Mouse (Mus musculus) intestine, embryonic 15.5 days (tissue): ENCODE data around the gene Bco2. TPM values are rescaled to one million over a fixed set of nuclear protein-coding genes. Genes with fewer than 3 reads are reported as not detected.
A peak's percentile ranks its signal among the peaks of the same experiment; 100 is the strongest.

ENCODE experiments used
- ATAC-seq: fragments of 200-750 bp; cut with Nextera tagmentation; 2 replicates; pipeline ENCODE4 v1.8.0; 2017; ENCODE audit warnings: moderate TSS enrichment, moderate library complexity
- H3K27ac ChIP-seq: fragments of 300-500 bp; sonication (generic); 2 replicates; pipeline ENCODE4 v1.5.1; 2015; ENCODE audit warnings: mild to moderate bottlenecking, inconsistent platforms
- H3K27me3 ChIP-seq: fragments of 300-500 bp; sonication (generic); replicated peaks from 2 replicates; pipeline ENCODE4 v1.6.1; 2015; ENCODE audit warnings: inconsistent platforms
- H3K36me3 ChIP-seq: fragments of 300-500 bp; sonication (generic); 2 replicates; pipeline ENCODE4 v1.6.1; 2015; ENCODE audit warnings: inconsistent platforms
- H3K4me1 ChIP-seq: fragments of 300-500 bp; sonication (generic); replicated peaks from 2 replicates; pipeline ENCODE4 v1.6.1; 2015; ENCODE audit warnings: inconsistent platforms
- H3K4me2 ChIP-seq: fragments of 300-500 bp; sonication (generic); replicated peaks from 2 replicates; pipeline ENCODE4 v1.6.1; 2015; ENCODE audit warnings: mild to moderate bottlenecking, inconsistent platforms
- H3K4me3 ChIP-seq: fragments of 300-500 bp; sonication (generic); replicated peaks from 2 replicates; pipeline ENCODE4 v1.5.1; 2015; ENCODE audit warnings: inconsistent platforms
- H3K9ac ChIP-seq: fragments of 300-500 bp; sonication (generic); 2 replicates; pipeline ENCODE4 v1.6.1; 2015; ENCODE audit warnings: inconsistent platforms
- H3K9me3 ChIP-seq: fragments of 300-500 bp; sonication (generic); 2 replicates; pipeline ENCODE4 v1.6.1; 2016; ENCODE audit warnings: inconsistent platforms
- WGBS: fragments of 180-500 bp; shearing (Covaris S2); methylation state at CpG from one replicate; pipeline ENCODE4 v1.1.7; 2015; 5-methylcytosine and 5-hydroxymethylcytosine counted together
- polyA plus RNA-seq: library from polyadenylated mRNA; unstranded; fragments of >200 nt; fragmentation: Nextera tagmentation; extraction: Ambion mirVana; gene quantifications from 2 replicates; pipeline ENCODE4 v1.2.1, GENCODE M21; 2015

Bco2 gene
- polyA plus RNA-seq, 1 experiment from 2014 or later: 3.4 TPM

DNA sequence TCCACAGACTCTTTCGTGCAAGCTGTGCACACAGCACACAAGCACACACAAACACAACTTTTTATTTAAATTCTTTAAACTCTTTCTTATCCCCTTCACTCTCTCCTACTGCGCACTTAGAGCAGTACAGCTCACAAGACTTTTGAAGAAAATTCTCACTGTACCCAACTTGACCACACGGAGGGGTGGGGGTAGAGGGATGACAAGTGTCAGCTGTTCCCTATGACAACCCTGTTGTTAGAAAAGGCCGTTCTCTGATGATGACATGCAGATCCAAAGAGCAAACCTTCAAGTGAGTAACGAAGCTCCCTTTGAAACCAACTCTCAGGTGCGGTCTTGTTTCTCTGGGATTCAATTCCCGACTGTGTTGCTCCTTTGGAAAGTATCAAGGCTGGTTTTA lies 27.1 kb downstream of the Bco2 start:
- peak overlapping the region; percentile 69 for H3K4me3 ChIP-seq
- H3K27ac ChIP-seq: no peak overlapping the region
- peak; percentile 34 for ATAC-seq
- H3K27me3 ChIP-seq: no peaks in the 10 kb centered on the region
- H3K9me3 ChIP-seq: no peaks in the 10 kb centered on the region
- H3K36me3 ChIP-seq: no peaks in the 10 kb centered on the region
- peaks cover 12% of the 10 kb centered on the region for H3K4me1 ChIP-seq
- H3K9ac ChIP-seq: peak overlapping the region; percentile 69
- H3K4me2 ChIP-seq: peak overlapping the region; percentile 62
- WGBS: 34% methylated on average over 7 of the region's 7 CpGs

DNA sequence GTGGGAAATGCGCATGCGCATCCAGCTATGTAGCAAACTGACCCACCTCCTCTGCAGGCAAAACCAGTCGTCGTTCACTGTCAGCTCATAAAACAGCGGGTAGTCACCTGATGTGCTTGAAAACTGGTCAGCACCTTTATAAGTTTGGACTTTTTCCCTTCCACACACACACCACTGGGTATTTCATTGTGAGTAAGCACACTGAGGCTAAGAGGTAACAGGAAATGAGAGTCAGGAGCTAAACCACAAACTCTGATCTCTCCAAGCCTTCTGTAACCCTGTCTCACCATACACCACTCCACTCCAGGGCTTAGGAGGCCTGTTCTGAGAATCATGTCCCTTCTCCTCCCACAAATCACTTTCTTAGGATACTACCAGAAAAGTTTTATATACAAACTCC lies 29.4 kb downstream of the Bco2 start:
- H3K4me1 ChIP-seq: peaks cover 12% of the 10 kb centered on the region
- no peaks in the 10 kb centered on the region for H3K36me3 ChIP-seq
- no peaks in the 10 kb centered on the region for H3K27me3 ChIP-seq
- no peak overlapping the region for H3K9ac ChIP-seq
- no peak overlapping the region for H3K27ac ChIP-seq
- H3K4me2 ChIP-seq: no peak overlapping the region
- H3K4me3 ChIP-seq: no peak overlapping the region
- no peaks in the 10 kb centered on the region for H3K9me3 ChIP-seq
- 72% methylated on average over 5 of the region's 5 CpGs for WGBS
- ATAC-seq: no peak

DNA sequence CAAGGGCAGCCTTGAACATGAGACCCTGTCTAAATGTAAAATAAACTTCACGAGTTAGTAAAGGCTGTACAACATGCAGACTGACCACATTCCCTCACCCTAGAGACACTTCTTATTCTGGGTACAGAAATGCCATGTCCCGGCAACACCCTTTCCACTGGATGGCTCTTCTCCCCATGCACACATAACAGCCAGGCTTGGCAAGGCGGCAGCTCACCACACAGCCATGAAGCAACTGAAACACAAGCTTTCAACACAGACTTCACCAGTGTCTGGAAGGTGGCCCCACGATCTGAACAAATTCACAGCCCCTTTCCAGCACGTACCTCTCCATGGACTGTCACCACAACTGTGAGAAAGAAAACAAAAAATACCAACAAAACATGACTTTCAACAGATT lies 30.0 kb downstream of the Bco2 start:
- ATAC-seq: no peak

DNA sequence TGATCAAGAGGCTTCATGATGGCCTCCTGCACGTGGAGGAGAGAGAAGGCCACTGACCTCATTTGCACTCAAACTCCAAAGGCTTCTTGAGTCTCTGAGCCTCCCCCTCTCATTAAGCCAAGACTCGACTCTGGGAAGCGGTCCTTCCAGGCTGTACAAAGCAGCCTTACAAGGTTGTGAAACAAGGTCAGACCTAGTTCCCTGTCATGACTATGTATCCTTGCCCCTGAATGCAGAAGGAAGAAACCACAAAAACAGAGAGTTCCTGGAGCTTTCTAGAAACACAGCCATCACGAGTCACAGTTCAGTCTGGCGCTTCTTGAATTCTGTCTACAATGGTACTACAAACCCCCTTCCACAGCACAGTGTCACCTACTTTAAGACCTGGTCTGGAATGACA lies 32.4 kb downstream of the Bco2 start:
- WGBS: 76% methylated on average over 5 of the region's 5 CpGs
- Histone ChIP-seq H3K27me3 (no peaks in the 10 kb centered on the region), H3K27ac (no peak overlapping the region), H3K4me3 (no peak overlapping the region), H3K9me3 (no peaks in the 10 kb centered on the region), H3K9ac (no peak overlapping the region), H3K4me1 (peaks cover 9% of the 10 kb centered on the region), H3K36me3 (no peaks in the 10 kb centered on the region), H3K4me2 (no peak overlapping the region)
- ATAC-seq: no peak

More for the DNA sequence above, 30.0 kb downstream of the Bco2 start:
- H3K4me2 ChIP-seq: no peak overlapping the region
- no peak overlapping the region for H3K9ac ChIP-seq
- H3K4me1 ChIP-seq: peaks cover 12% of the 10 kb centered on the region
- 86% methylated on average over 5 of the region's 5 CpGs for WGBS
- H3K4me3 ChIP-seq: no peak overlapping the region
- no peaks in the 10 kb centered on the region for H3K27me3 ChIP-seq
- no peaks in the 10 kb centered on the region for H3K9me3 ChIP-seq
- no peak overlapping the region for H3K27ac ChIP-seq
- H3K36me3 ChIP-seq: no peaks in the 10 kb centered on the region

DNA sequence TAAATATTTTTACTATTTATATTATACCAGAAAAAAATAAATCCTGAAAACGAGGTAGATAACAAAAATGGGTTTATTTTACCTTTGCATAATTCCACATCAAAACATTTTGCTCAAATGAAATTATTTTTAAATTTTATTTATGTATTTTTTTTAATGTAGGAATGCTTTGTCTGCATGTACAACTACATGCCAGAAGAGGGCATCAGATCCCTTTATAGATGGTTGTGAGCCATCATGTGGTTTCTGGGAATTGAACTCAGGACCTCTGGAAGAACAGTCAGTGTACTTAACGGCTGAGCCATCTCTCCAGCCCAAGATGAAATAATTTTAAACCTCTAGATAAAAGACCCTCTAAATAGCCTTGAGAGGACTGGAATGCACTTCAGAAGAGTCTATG lies 33.4 kb downstream of the Bco2 start:
- 0 out of 2 replicates have a peak, but pooled peaks cover under 1% of the 10 kb centered on the region for H3K4me1 ChIP-seq
- no peaks in the 10 kb centered on the region for H3K36me3 ChIP-seq
- ATAC-seq: no peak
- H3K27ac ChIP-seq: no peak overlapping the region
- H3K9ac ChIP-seq: no peak overlapping the region
- no peaks in the 10 kb centered on the region for H3K27me3 ChIP-seq
- H3K4me2 ChIP-seq: no peak overlapping the region
- 61% methylated on average over 2 of the region's 2 CpGs for WGBS
- no peak overlapping the region for H3K4me3 ChIP-seq
- H3K9me3 ChIP-seq: no peaks in the 10 kb centered on the region

DNA sequence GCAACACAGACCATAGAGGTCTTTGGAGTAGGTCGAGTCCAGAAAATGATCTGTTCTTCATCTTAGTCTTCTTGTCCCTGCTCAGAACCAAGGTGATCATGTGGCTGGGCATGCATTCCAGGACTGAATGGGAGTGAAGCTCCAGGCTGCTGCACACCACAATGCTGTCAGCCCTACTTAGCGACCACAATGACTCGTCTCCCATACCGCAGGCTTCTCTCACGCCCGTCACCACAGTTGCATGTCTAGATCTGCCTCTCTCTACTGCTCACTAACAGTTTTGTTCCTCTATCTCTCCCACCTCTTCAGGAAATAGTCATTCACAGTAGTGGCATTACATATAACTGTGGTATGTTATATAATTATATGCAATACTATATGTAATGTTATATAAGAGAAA lies 34.2 kb downstream of the Bco2 start:
- H3K4me1 ChIP-seq: no peaks in the 10 kb centered on the region
- H3K9me3 ChIP-seq: no peaks in the 10 kb centered on the region
- no peak overlapping the region for H3K4me2 ChIP-seq
- WGBS: 85% methylated on average over 6 of the region's 6 CpGs
- H3K36me3 ChIP-seq: no peaks in the 10 kb centered on the region
- ATAC-seq: no peak
- no peak overlapping the region for H3K9ac ChIP-seq
- H3K4me3 ChIP-seq: no peak overlapping the region
- no peaks in the 10 kb centered on the region for H3K27me3 ChIP-seq
- no peak overlapping the region for H3K27ac ChIP-seq

DNA sequence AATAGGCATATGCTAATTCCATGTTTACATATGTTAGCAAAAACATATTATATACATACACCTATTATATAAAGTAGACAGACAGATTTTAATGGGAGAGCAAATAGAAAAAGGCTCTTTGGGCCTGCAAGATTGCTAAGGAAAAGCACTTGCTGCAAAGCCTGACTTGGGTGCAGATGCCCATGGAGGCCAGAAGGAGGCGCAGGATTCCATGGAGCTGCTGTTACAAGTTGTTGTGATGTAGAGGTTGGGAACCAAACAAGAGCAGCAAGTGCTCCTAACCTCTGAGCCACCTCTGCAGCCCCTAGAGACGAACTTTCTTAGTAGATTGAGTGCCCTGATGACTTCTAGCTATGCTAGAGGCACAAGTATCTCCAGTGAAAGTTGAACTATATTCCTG lies 36.2 kb downstream of the Bco2 start:
- Histone ChIP-seq H3K4me2 (no peak overlapping the region), H3K9me3 (no peaks in the 10 kb centered on the region), H3K9ac (no peak overlapping the region), H3K4me1 (no peaks in the 10 kb centered on the region), H3K4me3 (no peak overlapping the region), H3K27ac (no peak overlapping the region), H3K36me3 (no peaks in the 10 kb centered on the region), H3K27me3 (no peaks in the 10 kb centered on the region)
- WGBS: 13% methylated on average over 2 of the region's 2 CpGs
- ATAC-seq: no peak

DNA sequence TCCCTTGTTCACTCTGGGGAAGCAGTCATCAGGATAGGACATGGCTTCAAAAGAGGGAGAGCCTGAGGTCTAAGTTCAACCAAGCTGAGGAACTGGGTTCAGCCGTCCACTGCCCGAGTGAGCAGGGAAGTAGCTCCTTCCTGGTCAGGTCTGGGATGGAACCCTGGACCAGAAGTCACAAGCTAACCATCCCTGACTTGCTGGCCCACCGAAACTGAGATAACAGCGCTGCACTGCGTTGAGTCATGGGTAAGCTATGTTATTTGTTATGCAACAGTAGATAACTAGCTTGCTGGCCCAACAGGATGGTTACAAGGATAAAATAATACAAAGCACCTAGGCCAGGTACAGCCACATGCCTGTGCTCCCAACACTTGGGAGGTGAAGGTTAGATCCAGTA lies 39.5 kb downstream of the Bco2 start:
- peak; percentile 84 for ATAC-seq

DNA sequence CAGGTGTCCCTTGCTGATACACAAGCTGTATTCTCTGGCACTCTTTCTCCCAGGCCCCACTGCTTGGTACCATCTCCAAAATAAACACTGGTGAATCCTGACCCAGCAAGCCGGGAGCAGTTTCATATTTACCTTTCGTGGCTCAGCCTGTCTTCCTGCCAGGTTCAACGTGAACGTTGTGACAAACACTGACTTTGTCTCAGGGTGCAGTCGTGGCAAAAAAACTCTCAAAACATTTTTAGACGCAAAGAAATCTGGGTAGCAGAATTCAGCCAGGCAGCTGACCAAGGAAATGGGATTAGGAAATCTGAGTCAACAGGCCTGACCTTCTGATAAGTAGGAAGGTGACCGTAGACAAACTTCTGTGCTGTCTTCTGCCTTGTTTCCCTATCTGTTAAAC lies 47.4 kb downstream of the Bco2 start:
- Histone ChIP-seq H3K4me3 (no peak overlapping the region), H3K27ac (no peak overlapping the region), H3K36me3 (no peaks in the 10 kb centered on the region), H3K27me3 (no peaks in the 10 kb centered on the region), H3K4me2 (no peak overlapping the region), H3K9me3 (no peaks in the 10 kb centered on the region), H3K9ac (no peak overlapping the region), H3K4me1 (peaks cover 8% of the 10 kb centered on the region)
- 41% methylated on average over 7 of the region's 7 CpGs for WGBS
- no peak for ATAC-seq

More for the DNA sequence above, 39.5 kb downstream of the Bco2 start:
- Histone ChIP-seq H3K4me1 (no peaks in the 10 kb centered on the region), H3K4me3 (no peak overlapping the region), H3K27ac (no peak overlapping the region), H3K9me3 (no peaks in the 10 kb centered on the region), H3K36me3 (no peaks in the 10 kb centered on the region), H3K4me2 (no peak overlapping the region), H3K27me3 (no peaks in the 10 kb centered on the region), H3K9ac (no peak overlapping the region)
- 70% methylated on average over 5 of the region's 5 CpGs for WGBS

DNA sequence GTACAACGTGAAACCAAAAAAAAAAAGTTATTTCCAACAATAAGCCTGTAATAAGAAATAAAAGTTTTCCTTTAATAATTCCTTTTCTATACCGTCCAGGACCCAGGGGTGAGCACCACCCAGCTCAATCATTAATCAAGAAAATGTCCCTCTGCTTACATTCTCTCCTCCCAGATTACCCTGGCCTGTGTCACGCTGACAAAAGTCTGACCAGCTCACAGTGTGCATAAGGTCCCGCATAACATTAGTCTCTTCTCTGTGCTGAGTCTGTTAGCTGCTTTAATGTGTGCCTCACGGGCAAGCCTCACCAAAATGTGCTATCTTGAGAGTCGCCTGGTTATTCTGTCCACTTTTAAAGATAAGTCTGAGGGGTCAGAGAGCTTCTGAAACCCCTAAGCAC lies 49.6 kb downstream of the Bco2 start:
- no peak overlapping the region for H3K4me3 ChIP-seq
- no peaks in the 10 kb centered on the region for H3K36me3 ChIP-seq
- peaks cover 8% of the 10 kb centered on the region for H3K4me1 ChIP-seq
- H3K9ac ChIP-seq: no peak overlapping the region
- ATAC-seq: no peak
- H3K4me2 ChIP-seq: peak overlapping the region; percentile 42
- no peaks in the 10 kb centered on the region for H3K9me3 ChIP-seq
- 17% methylated on average over 6 of the region's 6 CpGs for WGBS
- no peaks in the 10 kb centered on the region for H3K27me3 ChIP-seq
- H3K27ac ChIP-seq: no peak overlapping the region

DNA sequence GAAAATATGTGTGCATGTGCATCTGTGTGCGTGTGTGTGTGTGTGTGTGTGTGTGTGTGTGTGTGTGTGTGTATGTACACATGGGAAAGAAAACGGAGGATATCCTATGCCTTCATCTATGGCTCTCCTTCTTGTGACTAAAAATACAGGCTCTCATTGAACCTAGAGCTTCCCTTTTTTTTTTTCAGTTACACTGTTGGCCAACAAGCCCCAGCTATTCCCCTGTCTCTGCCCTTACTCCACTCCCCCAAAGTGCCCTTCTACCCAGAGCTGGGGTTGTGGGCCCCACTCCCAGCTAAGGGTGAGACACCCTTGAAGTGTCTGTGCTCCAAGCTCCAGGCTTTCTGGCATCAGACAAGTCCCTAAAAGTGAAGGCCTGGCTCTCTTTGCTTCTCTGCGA lies 52.0 kb downstream of the Bco2 start:
- WGBS: 90% methylated on average over 3 of the region's 3 CpGs
- Histone ChIP-seq H3K27ac (no peak overlapping the region), H3K4me3 (no peak overlapping the region), H3K4me2 (no peak overlapping the region), H3K9me3 (no peaks in the 10 kb centered on the region), H3K36me3 (no peaks in the 10 kb centered on the region), H3K27me3 (no peaks in the 10 kb centered on the region), H3K9ac (no peak overlapping the region), H3K4me1 (peaks cover 8% of the 10 kb centered on the region)
- no peak for ATAC-seq

DNA sequence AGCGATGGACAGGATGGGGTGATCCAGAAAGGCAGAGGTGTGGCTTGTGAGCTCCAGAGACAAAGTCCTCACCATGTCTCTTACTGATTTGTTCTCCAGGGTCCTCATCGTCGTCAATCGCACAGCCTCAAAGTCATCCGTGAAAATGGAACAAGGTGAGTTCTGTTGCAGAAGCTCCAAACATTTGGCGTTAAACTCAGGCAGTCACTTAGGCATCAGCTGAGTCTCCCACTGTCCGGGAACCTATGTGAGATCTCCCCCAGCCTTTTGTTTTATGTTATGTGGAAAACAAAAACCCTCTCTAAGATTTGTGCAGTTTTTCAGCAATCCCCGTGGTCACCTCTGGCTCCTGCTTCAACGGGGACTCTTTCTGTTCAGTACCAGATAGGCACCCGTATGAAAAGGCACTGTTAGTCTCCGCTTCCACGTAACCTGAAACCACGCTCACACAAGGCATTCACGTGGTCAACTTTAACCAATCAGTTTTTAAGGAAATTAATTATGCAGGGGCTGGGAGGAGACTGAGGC lies 53.9 kb downstream of the Bco2 start:
- no peaks in the 10 kb centered on the region for H3K9me3 ChIP-seq
- no peak overlapping the region for H3K9ac ChIP-seq
- H3K4me1 ChIP-seq: peaks cover 15% of the 10 kb centered on the region
- peak overlapping the region; percentile 49 for H3K4me2 ChIP-seq
- WGBS: 25% methylated on average over 14 of the region's 14 CpGs
- peak overlapping the region; percentile 23 for H3K4me3 ChIP-seq
- H3K27me3 ChIP-seq: no peaks in the 10 kb centered on the region
- no peak overlapping the region for H3K27ac ChIP-seq
- no peaks in the 10 kb centered on the region for H3K36me3 ChIP-seq
- ATAC-seq: peak; percentile 88

DNA sequence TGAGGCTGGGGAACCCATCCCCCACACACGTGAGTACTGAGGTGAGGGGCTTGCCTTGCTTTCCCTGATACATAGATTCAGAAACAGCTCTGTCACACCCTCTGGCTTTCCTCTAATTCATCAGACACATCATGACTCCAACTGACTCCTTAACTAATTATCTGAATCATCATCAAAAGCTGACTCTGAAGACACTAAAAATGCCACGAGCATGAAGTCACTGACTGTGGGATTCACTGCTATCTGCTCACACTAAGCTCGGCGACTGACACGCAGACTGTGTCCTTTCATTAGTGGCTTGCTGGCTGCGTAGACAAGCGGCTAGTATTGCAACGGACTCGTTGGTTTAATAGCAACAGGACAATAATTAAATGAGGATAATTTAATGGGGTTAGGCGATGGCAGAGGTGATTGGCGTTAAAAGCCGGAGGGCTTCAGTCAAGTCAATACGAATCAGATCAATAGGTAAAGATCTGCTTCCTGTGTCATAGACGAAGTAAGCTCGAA lies 54.5 kb downstream of the Bco2 start:
- H3K36me3 ChIP-seq: no peaks in the 10 kb centered on the region
- no peak overlapping the region for H3K9ac ChIP-seq
- no peak overlapping the region for H3K27ac ChIP-seq
- peaks cover 11% of the 10 kb centered on the region for H3K4me1 ChIP-seq
- 61% methylated on average over 15 of the region's 15 CpGs for WGBS
- H3K4me3 ChIP-seq: peak overlapping the region; percentile 23
- ATAC-seq: no peak
- peak overlapping the region; percentile 49 for H3K4me2 ChIP-seq
- H3K9me3 ChIP-seq: no peaks in the 10 kb centered on the region
- H3K27me3 ChIP-seq: no peaks in the 10 kb centered on the region
